Mouse (Mus musculus) heart, adult 2 months (tissue): ENCODE measurements around the gene Pecam1.

Source experiments
- CTCF ChIP-seq: fragments of 200-600 bp; IDR thresholded peaks from 2 replicates; pipeline ENCODE4 v1.8.1; 2022; ENCODE audit warnings: antibody characterized with exemption, mild to moderate bottlenecking, moderate library complexity
- POLR2A ChIP-seq: fragments of 200-500 bp; IDR thresholded peaks from 2 replicates; pipeline ENCODE4 v1.6.1; 2011; ENCODE audit warnings: mild to moderate bottlenecking, low read depth, low read length, control low read depth; ENCODE audit not compliant: insufficient read depth

GRCm38 (mm10) chr11:106753314-106753713 lies 2.9 kb upstream of the Pecam1 start:
- TF ChIP-seq CTCF, result no peak
- TF ChIP-seq POLR2A, result no peak
